Mouse (Mus musculus) yolk sac, embryonic 10.5 days (tissue): ENCODE results near the gene Prss44.
"Not testable (repeated sequence)": the region's sequence is repeated elsewhere in the genome, so short reads cannot be mapped to it uniquely, and the experiment has no call there.

ENCODE experiments used
- DNase-seq: peaks from one replicate; pipeline ENCODE4 v3.0.0-alpha.2; 2017; ENCODE audit warnings: low spot score

Prss44 gene

GRCm38 (mm10) chr9:110813789-110814188 is at the start of gene Prss44:
Prss44 (plus strand) TSS chr9:110813994.
- DNase-seq, result no peak

GRCm38 (mm10) chr9:110772336-110772735 is 41.5 kb upstream of the Prss44 start:
- DNase-seq, result no peak

GRCm38 (mm10) chr9:110774403-110775268 is 39.2 kb upstream of the Prss44 start:
- no peak for DNase-seq

- no peak for DNase-seq
Observed at GRCm38 (mm10) chr9:110775269-110776022, 38.3 kb upstream of the Prss44 start.

DNA sequence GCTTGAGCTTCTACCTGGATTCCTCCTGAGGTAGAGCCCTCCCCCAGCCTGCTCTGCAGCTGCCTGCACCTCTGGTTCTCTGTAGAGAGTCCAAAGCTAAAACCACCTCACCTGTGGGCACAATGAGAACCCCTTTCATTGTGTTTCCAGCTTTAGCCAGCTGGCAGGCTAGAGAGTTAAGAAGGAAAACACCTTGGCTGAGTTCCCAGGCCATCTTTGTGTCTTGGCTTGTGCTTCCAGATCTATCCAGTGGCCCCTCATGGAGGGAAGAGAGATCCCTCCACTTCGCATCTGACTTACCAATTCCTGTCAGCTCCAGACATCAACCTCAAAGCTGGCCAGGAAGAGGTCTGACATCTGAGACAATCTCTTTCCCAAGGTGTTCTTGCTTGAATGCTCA is 35.7 kb upstream of the Prss44 start:
- no peak for DNase-seq

DNA sequence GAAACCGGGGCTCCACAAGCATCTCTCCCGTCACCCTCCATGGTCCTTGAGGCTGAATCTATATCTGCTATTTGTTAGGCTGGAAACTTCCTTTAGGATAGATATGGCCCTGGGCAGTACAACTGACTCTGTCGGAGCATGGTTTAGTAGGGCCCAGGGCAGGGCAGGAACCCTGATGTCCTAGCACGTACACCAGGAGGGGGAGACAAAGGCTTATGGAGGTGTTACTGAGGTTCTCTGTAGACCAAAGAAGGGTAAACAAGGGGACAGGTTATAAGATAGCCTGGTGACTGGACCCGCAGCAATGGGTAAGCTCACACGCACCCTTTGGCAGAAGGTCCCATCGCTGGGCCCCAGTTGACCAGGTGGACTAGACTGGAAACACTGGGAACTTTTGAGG is 35.2 kb upstream of the Prss44 start:
- DNase-seq, result no peak

GRCm38 (mm10) chr9:110779242-110779913 is 34.4 kb upstream of the Prss44 start:
- no peak for DNase-seq

- peak; percentile 89 for DNase-seq
Observed at GRCm38 (mm10) chr9:110781256-110781721, 32.5 kb upstream of the Prss44 start.

DNA sequence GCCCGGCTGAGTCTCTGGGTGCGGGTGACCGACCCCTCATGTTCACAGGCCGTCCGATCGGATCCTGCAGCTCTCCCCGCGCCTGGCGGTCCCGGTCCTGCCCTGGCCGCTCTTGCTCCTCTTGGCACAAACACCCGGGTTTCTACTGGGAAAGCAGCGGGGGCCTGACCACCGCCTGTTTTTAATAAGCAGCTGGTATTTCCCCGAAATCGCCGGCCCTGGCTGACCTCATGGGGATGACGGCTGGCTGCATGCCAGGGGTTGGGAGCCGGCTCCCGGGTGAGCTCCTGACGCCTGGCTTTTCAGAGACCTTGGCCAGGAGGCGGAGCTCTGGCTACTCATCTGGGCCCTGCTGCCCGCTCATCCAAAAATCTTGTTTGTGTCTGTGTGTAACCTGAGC is 32.1 kb upstream of the Prss44 start:
- peak; percentile 72 for DNase-seq

- peak; percentile 26 for DNase-seq
Observed at GRCm38 (mm10) chr9:110783611-110784010, 30.2 kb upstream of the Prss44 start.

DNA sequence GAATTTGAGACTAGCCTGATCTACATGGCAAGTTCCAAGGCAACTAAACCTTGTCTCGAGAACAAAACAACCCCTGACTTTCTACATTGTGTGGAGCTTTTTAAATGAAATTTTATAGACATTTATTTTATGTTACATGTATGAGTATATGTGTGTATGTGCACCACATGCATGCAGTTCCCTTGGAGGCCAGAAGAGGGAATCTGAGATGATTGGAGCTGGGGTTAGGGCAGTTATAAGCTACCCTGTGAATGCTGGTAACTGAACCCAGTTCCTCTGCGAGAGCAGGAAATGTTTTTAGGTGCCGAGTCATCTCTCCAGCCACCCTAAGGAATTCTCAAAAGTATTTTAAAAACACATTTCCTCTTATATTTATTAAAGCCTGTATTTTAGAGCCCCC is 25.6 kb upstream of the Prss44 start:
- DNase-seq, result no peak

DNA sequence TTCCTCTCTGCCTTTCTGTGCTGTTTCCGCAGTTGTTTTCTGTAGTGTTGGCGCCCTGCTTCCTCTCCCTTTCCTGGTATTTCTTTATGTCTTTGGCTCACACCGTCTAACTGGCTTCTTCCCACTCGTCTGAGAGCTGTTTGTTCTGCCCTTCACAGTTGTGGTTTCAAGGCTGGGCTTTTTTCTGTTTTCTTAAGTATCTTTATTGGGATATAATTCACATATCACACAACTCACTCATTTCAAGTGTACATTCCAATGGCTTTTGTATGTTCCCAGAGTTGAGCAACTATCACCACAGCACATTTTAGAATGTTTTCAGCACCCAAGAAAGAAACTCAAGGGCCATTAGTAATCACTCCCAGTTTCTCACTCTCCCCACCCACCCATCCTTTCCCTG is 23.3 kb upstream of the Prss44 start:
- no peak for DNase-seq

DNA sequence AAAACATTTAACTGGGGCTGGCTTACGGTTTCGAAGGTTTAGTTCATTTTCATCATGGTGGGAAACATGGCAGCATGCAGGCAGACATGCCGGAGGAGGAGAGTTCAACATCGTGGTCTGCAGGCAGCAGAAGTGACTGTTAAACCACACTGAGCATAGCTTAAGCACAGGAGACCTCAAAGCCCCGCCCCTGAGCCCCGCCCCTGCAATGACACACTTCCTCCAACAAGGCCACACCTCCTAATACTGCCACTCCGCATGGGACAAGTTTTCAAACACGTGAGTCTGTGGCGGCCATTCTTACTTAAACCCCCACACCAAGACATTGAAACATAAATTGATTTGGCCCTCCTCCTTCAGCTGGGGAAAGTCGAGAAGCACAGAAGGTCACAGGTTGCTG is 16.8 kb upstream of the Prss44 start:
- DNase-seq, result no peak

GRCm38 (mm10) chr9:110797866-110798265 is 15.9 kb upstream of the Prss44 start, which contains the start of gene Prss42:
Prss42 (plus strand) TSS chr9:110798166.
- DNase-seq, result no peak

DNA sequence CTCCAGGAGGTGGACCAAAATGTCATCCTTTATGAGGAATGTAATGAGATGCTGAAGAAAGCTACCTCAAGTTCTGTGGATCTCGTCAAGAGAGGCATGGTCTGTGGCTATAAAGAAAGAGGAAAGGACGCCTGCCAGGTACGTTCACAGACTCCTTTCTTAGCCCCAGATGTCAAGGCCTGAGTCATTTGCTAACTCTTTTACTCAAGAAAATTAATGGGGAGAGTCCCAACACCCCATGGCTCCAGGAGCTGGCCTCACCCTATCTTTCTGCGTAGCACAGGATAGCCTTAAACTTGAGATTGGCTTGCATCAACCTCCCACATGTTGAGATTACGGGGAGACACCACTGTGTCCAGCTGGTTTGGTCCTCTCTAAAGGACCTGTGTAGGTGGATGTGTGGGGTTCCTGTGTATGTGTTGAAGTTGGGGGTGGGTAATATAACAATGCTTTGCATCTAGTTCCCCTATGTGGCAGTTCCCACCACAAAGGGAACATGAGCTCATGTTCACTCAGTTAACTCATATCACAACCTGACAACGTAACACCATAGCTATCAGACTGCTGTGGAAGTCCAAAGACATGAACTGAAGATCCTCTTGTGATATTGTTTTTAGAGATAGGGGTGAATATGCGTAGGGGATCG is 12.8 kb upstream of the Prss44 start:
- DNase-seq, result no peak

DNA sequence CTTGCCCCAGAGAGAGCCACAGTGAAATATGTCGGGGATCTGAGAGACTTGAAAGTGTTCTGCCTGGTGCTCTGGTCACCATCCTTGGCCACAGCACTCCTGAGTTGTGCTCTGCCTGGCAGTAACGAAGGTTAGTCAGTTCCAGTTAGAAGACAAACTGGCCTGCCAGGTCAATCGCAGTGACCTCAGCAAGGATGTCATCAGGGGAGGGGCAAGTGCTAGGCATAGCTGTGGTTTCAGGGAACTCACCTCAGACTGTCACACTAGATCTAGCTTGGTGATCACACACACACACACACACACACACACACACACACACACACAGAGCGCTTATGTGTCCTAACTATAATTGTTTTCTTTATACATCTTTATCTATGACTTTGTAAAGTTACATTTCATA is 10.5 kb upstream of the Prss44 start:
- no peak for DNase-seq

DNA sequence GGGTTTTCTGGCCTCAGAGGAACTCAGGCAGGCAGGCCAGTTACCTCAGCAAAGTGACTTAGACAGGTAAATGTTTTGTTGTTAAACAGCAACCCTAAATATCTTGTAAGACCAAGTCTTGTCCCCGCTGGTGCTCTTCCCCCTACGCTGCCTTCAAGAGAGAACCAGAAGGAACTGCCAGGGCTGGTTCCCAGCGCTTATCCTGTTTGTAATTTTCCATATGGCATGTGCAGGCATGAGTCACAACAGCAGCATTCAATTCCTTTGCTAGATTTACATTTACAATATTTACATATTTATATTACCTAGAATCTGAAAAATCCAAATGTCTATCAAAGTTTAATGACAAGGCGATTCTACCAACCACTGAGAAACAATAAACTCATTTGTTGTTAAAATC is 3.7 kb upstream of the Prss44 start:
- DNase-seq, result no peak

GRCm38 (mm10) chr9:110820546-110820945 is 6.8 kb downstream of the Prss44 start:
- DNase-seq, result not testable (repeated sequence)

- DNase-seq, result no peak
Observed at GRCm38 (mm10) chr9:110821436-110821835, 7.6 kb downstream of the Prss44 start.

GRCm38 (mm10) chr9:110825426-110825825 is 11.6 kb downstream of the Prss44 start:
- DNase-seq, result no peak

- no peak for DNase-seq
Observed at GRCm38 (mm10) chr9:110825832-110826231, 12.0 kb downstream of the Prss44 start.

DNA sequence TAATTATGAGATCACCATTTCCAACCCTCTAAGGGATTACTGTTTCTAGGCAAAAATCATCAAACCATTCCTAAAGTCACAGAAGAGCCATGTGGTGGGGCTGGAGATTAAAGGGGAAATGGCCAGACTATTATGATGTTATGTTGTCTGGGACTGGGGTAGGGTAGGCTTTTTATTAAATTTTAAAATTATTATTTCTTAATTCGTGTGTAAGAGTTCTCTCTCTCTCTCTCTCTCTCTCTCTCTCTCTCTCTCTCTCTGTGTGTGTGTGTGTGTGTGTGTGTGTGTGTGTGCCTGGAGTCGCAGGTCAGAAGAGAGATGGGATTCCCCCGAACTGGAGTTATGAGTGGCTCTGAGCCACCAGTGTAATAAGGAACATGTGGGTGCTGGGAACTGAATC is 12.6 kb downstream of the Prss44 start, which contains the start of gene Prss43:
TSS of gene Prss43 (plus strand) at position 301 of the 400 bp plus-strand sequence.
- DNase-seq, result no peak
